14 mouse cellular contexts compared by ENCODE assay signal in genomic region chr11:52433076-52433796, GRCm38 (mm10). TPM values are rescaled to one million over a fixed set of nuclear protein-coding genes. Genes with fewer than 3 reads are reported as not detected.
DNase-seq lines count a peak whose midpoint lies in the region; ATAC-seq and TF ChIP-seq lines count a peak whose summit lies in the region.
"Had no signal": no experiment of that assay in that cellular context is flagged by ENCODE, and none has a peak within 500 bp of the region (broad histone marks: within the 10 kb centered on the region; RNA-seq: fewer than 3 reads in every experiment).

No protein-coding gene starts in this region.

- 0 out of 2 replicates have a peak, but pooled peaks cover 3% of the 10 kb centered on the region for H3K9me3 ChIP-seq in hindbrain, postnatal 0 days (ENCODE audit: low read length)
- H3K9me3 ChIP-seq: forebrain, embryonic 15.5 days; heart, embryonic 13.5 days had no signal

- no peak overlapping the region for H3K4me3 ChIP-seq in myocyte
- no peak overlapping the region for H3K4me3 ChIP-seq in hindbrain, postnatal 0 days (ENCODE audit: low read length)
- no peak overlapping the region for H3K4me3 ChIP-seq in thymus, adult 2 months (ENCODE audit: control insufficient read depth, insufficient read depth, low read length)
- H3K4me3 ChIP-seq: forebrain, embryonic 15.5 days; heart, embryonic 13.5 days; midbrain, embryonic 13.5 days had no signal

- peak; percentile 34; the same call in 1 of the 2 replicates for ATAC-seq in frontal cortex, adult (ENCODE audit: low TSS enrichment)
- no peak for ATAC-seq in hindbrain, postnatal 0 days
- ATAC-seq: forebrain, embryonic 15.5 days; midbrain, embryonic 13.5 days had no signal

- no peak for TF ChIP-seq CTCF in hindbrain, postnatal 0 days (IDR thresholded peaks at IDR 0.05; ENCODE audit: low read depth)
- no peak for TF ChIP-seq CTCF in thymus, adult 2 months (IDR thresholded peaks at IDR 0.05; ENCODE audit: borderline replicate concordance, control insufficient read depth, extremely low read depth, insufficient read depth, low read length, poor library complexity)

- no peaks in the 10 kb centered on the region for H3K4me1 ChIP-seq in hindbrain, postnatal 0 days (ENCODE audit: insufficient read depth, low read length)
- peaks cover 2% of the 10 kb centered on the region for H3K4me1 ChIP-seq in thymus, adult 2 months (replicated peaks; ENCODE audit: control insufficient read depth, insufficient read depth, low read length)
- H3K4me1 ChIP-seq: midbrain, embryonic 13.5 days had no signal

- no peaks in the 10 kb centered on the region for H3K36me3 ChIP-seq in myocyte (ENCODE audit: control insufficient read depth, insufficient read depth)
- H3K36me3 ChIP-seq in hindbrain, postnatal 0 days (ENCODE audit: insufficient read depth, low read length), result no peaks in the 10 kb centered on the region
- no peaks in the 10 kb centered on the region for H3K36me3 ChIP-seq in thymus, adult 2 months (ENCODE audit: control insufficient read depth, insufficient read depth, low read length)
- H3K36me3 ChIP-seq: forebrain, embryonic 15.5 days; heart, embryonic 13.5 days; midbrain, embryonic 13.5 days had no signal

- H3K9ac ChIP-seq in hindbrain, postnatal 0 days (replicated peaks; ENCODE audit: low read length), result no peak overlapping the region
- H3K9ac ChIP-seq: forebrain, embryonic 15.5 days; heart, embryonic 13.5 days; liver, embryonic 14.5 days; midbrain, embryonic 13.5 days had no signal

- 81% methylated on average over 8 of the region's 8 CpGs for WGBS in hindbrain, postnatal 0 days
- WGBS in thymus, adult 2 months, result 85% methylated on average over 8 of the region's 8 CpGs

- no peak overlapping the region for H3K27ac ChIP-seq in hindbrain, postnatal 0 days
- H3K27ac ChIP-seq in thymus, adult 2 months (ENCODE audit: control insufficient read depth, insufficient read depth, low read length), result no peak overlapping the region
- H3K27ac ChIP-seq: forebrain, embryonic 15.5 days; heart, embryonic 13.5 days; liver, embryonic 14.5 days; midbrain, embryonic 13.5 days had no signal

- no peaks in the 10 kb centered on the region for H3K27me3 ChIP-seq in myocyte (ENCODE audit: control insufficient read depth, insufficient read depth, insufficient read length)
- H3K27me3 ChIP-seq in hindbrain, postnatal 0 days (ENCODE audit: insufficient read depth, low read length), result no peaks in the 10 kb centered on the region; the same call in 1 of the 2 replicates
- H3K27me3 ChIP-seq in thymus, adult 2 months (ENCODE audit: control insufficient read depth, insufficient read depth, low read length), result no peaks in the 10 kb centered on the region
- H3K27me3 ChIP-seq: midbrain, embryonic 13.5 days had no signal

- no peak for TF ChIP-seq POLR2A in myocyte (IDR thresholded peaks at IDR 0.05; ENCODE audit: insufficient read length, low read depth)
- no peak for TF ChIP-seq POLR2A in thymus, adult 2 months (IDR thresholded peaks at IDR 0.05; ENCODE audit: control insufficient read depth, extremely low read depth, insufficient read depth, low read length, poor library complexity)

- H3K4me2 ChIP-seq in myocyte (ENCODE audit: low read depth), result no peak overlapping the region
- H3K4me2 ChIP-seq in hindbrain, postnatal 0 days (ENCODE audit: low read depth, low read length), result no peak overlapping the region
- H3K4me2 ChIP-seq: forebrain, embryonic 15.5 days; heart, embryonic 13.5 days; midbrain, embryonic 13.5 days had no signal

- no peaks in the 10 kb centered on the region for H3K79me2 ChIP-seq in myocyte (ENCODE audit: control insufficient read depth, insufficient read depth)

- DNase-seq in frontal cortex, postnatal 10 days (ENCODE audit: low spot score in 2 of 2), result no peak
- peak; percentile 59 to 60 for DNase-seq in left cerebral cortex, adult 18-20 months (ENCODE audit: low spot score in 2 of 2)
- no peak for DNase-seq in left cerebral cortex, adult 11 months (ENCODE audit: low spot score)
- DNase-seq in adrenal gland, postnatal 10 days, result peak; percentile 72
- no peak for DNase-seq in hindbrain, postnatal 0 days (ENCODE audit: low spot score)
- DNase-seq in thymus, adult 2 months, result no peak
- DNase-seq: B cell, adult 2 months; thymus, postnatal 14 days had no signal

- no peak overlapping the region for H3ac ChIP-seq in myocyte (ENCODE audit: control insufficient read depth, insufficient read length)

TF ChIP-seq in myocyte, 11 proteins besides CTCF, POLR2A, EP300 and RAD21:
- TF ChIP-seq MAX (IDR thresholded peaks at IDR 0.05; ENCODE audit: low read depth), result no peak
- TF ChIP-seq USF1 (IDR thresholded peaks at IDR 0.05; ENCODE audit: low read depth), result peak; percentile 39
TF ChIP-seq in myocyte: peak in this region for 1.

RNA-seq across cellular contexts. Expression of gene 9530068E07Rik, which starts 37.0 kb away (rescaled TPM):
- 10 to 100 TPM; 57.1 to 61.6 TPM for total RNA-seq in left cerebral cortex, adult 18-20 months (2021)
- total RNA-seq in adrenal gland, postnatal 10 days (2021), result 100 to 1,000 TPM; 137 to 139 TPM
- polyA plus RNA-seq in myocyte (2012; fragmentation: generic; extraction: Trizol), result 151 TPM
- total RNA-seq in hindbrain, postnatal 0 days (2014; rRNA removed), result 125 and 142 TPM in 2 replicates
- polyA plus RNA-seq in hindbrain, postnatal 0 days (2015; fragmentation: Nextera tagmentation; extraction: Ambion mirVana), result 126 and 131 TPM in 2 replicates
- 124 and 127 TPM in 2 replicates for polyA plus RNA-seq in thymus, adult 2 months (2012; rRNA removed)

Comparison
In these comparisons a context has a peak if more than half of its experiments do, and no peak if none do; other contexts are left out.
1. DNase-seq: peak in left cerebral cortex, adult 18-20 months (2 of 2) and adrenal gland, postnatal 10 days (single experiment); none in frontal cortex, postnatal 10 days (0 of 2), left cerebral cortex, adult 11 months (single experiment), hindbrain, postnatal 0 days (single experiment) and thymus, adult 2 months (single experiment).